Mouse (Mus musculus) cerebellum, adult 9-10 months (tissue): ENCODE data around the gene Gm17324.
"Not testable (repeated sequence)": the region's sequence is repeated elsewhere in the genome, so short reads cannot be mapped to it uniquely, and the experiment has no call there.

Experiments used
- DNase-seq: peaks from one replicate; pipeline ENCODE4 v3.0.0; 2022

Gm17324 gene

DNA sequence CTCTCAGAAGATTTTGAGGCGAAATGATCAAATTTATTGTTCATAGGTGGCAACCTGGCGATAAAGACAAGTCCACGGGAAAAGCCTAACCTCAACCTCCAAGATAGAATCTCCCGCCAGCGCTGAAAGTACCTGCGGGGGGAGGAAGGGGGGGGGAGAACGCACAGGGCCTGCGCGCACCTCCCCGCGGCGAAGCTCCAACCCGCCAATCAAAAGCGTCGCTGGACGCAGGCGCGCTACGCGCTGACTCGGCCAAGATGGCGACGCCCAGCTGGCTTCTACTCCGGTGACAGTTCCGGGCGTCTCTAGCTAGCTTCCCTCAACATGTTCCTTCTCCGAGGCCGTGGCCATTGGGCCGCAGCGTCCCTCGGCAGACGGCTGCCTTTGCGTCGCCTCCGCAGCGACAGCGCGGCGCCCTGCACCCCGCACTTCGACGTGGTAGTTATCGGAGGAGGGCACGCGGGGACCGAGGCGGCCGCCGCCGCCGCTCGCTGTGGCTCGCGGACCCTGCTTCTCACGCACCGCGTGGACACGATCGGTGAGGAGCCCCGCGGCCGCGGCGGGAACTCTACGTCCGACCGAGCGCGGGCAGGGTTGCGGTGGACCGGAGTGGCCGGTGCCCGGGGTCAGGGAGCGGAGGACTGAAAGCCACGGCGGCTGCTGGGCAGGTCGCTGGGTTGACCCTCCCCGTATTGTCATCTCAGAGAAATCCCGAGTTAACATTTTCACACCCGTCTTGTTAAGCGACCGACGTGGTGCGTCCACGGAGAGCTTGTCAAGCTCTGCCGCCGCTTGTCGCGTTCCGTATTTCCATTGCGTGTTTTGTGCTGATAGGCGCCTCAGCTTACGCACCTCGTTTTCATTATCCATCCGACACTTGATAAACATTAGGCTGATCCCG is at the start of gene Gm17324, which contains the start of gene Mto1:
Gene Gm17324, minus strand, starts transcription at position 814 of the 901 bp plus-strand sequence.
Gene Mto1, plus strand, starts transcription at position 236 of the 901 bp plus-strand sequence.
- DNase-seq: peak; percentile 86

- no peak for DNase-seq
Observed at GRCm38 (mm10) chr9:78493171-78493570, 44.6 kb upstream of the Gm17324 start.

DNA sequence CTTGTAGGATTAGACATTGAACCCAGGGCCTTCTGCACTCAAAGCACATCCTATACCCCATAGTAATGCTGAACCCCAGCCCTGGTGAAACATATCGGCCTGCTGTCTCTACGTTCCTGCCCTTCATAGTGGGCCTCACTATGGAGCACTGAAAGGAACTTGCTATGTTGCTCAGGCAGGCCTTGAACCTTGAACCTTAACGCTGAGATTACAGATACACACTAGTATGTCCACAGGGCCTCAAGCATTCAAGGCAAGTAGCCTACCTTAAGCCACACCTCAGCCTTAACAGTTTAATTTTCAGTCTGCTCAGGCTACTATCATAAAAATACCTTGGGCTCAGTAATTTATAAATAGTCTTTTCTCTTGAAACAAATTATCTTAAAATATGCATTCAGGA is 43.7 kb upstream of the Gm17324 start:
- DNase-seq: no peak

DNA sequence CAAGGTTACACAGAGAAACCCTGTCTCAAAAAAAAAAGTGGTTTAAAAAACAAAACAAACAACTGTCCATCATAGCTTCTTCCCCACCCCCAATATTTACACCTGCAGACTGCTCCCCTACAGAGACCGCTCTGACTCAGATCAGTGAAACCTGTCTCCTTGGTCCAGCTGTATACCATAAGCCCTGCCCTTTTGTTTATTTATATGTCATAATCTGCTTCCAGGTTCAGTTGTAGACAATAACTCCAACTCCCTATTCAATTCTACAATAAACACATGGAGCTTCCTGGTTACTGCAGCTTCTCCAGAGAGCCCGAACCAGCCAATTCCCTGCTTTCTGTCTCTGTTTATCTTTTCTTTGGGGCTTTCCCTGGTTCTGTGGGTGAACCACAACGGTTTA is 42.6 kb upstream of the Gm17324 start:
- no peak for DNase-seq

DNA sequence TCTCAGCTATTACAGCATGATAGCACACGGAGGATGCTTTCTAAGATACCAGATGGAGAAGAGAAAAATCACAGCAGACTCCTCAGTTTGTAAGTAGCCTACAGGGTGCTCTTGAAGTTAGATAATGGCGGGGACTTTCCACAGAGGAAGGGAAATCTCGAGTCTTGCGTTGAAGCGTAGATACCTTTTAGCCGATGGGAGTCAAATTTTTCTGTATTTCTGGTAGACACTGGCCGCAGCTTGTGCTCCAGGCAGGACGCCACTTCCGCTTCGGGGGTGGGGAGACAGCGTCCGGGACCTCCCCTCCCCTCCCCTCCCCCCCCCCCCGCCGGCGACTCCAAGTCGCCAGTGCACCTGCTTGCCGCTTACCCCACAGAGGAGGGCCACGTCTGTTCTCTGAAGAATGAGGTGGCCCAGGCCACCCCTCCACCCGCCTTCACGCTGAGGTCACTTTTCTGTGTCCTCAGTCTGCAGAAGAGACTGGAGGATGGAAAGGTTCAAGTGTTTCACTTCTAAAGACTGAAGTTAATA is 40.4 kb upstream of the Gm17324 start, which contains the start of gene Eef1a1:
Gene Eef1a1, minus strand, starts transcription at position 262 of the 531 bp plus-strand sequence.
- DNase-seq: peak; percentile 52

DNA sequence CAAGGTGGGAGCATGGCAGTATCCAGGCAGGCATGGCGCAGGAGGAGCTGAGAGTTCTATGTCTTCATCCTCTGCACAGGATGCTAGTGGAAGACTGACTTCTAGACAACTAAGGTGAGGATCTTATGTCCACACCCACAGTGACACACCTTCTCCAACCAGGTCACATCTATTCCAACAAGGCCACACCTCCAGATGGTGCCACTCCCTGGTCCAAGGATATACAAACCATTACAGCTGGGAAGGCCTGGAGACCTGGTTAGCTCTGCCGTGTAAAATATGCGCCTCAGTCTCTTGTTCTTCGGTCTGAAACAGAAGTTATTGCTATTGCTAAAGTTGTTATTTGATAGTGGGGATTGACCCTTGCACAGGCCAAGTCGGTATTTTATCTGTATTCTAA is 39.4 kb upstream of the Gm17324 start:
- DNase-seq: not testable (repeated sequence)

- DNase-seq: no peak
Observed at GRCm38 (mm10) chr9:78484660-78485059, 36.1 kb upstream of the Gm17324 start.

GRCm38 (mm10) chr9:78482386-78482785 is 33.8 kb upstream of the Gm17324 start:
- no peak for DNase-seq

GRCm38 (mm10) chr9:78481423-78482331 is 33.1 kb upstream of the Gm17324 start:
- peak; percentile 97 for DNase-seq

DNA sequence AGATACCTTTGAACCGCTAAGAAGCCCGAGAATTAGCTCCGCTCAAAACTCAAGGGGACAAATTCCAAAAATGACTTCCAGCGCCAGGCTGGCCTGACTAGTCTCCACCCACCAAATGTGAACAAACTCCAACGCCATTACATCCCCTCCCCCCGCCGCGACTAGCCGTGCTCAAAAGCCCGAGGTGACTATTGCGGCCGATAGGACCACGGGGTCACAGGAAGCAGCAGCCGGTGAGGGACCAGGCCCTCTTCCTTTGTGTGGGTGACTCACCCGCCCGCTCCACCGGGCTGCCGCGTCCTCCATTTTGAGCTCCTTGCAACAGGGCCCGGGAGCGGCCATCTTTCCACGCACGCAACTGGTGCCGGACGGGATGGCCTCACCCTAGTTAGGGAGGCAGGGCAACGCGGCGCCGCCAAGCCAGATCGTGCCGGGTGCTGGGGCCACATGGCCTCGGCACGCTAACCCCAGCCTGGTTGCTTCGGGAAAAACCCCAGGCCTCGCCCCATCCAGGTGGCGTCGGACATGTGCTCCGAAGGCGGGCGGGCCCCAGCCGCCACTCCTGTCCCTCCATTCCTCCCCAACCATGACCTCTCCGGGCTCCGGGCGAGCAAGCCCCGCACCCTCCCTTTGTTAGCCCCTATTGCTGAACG is 32.2 kb upstream of the Gm17324 start:
- DNase-seq: peak; percentile 77

DNA sequence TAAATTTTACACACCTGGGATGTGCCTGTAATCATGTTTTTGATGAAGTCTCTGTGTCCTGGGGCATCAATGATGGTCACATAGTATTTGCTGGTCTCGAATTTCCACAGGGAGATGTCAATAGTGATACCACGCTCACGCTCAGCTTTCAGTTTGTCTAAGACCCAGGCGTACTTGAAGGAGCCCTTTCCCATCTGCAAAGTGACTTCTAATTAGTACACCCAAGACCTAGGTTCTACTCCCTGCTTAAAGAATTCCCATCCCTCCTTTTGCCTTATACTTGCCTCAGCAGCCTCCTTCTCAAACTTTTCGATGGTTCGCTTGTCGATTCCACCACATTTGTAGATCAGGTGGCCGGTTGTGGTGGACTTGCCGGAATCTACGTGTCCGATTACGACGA is 31.6 kb upstream of the Gm17324 start:
- not testable (repeated sequence) for DNase-seq

GRCm38 (mm10) chr9:78479308-78479707 is 30.7 kb upstream of the Gm17324 start:
- not testable (repeated sequence) for DNase-seq

DNA sequence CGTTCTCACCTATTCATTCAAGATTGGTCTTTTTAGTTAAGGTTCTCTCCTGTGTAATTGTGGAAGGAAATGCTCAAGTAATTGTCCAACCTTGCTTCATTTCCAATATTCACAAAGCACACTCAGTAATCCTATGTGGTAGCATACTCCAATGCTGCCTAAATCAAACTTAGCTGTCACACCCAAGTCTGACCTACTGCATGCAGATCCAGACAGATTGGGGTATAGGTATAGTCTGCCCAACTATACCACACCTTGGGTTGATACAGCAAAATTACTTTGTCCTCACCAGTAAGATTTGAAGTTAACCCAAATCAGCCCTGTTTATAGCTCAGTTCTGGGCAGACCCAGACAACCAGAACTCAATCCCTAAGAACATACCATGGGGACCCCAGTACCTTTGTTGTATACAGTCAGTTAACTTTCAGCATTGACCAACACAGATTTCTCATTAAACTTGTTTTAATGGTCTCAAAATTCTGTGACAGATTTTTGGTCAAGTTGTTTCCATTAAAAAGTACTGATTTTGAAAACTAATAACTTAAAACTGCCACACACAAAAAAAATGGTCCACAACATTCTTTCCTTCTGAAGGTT is 29.5 kb upstream of the Gm17324 start:
- DNase-seq: not testable (repeated sequence)

GRCm38 (mm10) chr9:78477021-78477551 is 28.5 kb upstream of the Gm17324 start:
- peak; percentile 64 for DNase-seq

GRCm38 (mm10) chr9:78476531-78477020 is 28.0 kb upstream of the Gm17324 start:
- DNase-seq: no peak

DNA sequence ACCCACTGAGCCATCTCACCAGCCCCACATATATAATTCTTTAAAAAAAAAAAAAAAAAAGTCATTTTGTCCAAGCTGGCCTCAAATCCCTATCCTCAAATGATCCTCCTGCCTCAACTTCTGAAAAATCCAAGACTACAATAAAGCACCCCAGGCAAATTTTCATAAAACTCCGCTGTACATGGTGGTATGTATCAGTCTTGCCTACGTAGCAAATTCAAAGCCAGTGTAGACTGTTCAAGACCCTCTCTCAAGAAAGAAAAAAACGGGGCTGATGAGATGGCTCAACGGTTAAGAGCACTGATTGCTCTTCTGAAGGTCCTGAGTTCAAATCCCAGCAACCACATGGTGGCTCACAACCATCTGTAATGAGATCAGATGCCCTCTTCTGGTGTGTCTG is 27.3 kb upstream of the Gm17324 start:
- DNase-seq: no peak

DNA sequence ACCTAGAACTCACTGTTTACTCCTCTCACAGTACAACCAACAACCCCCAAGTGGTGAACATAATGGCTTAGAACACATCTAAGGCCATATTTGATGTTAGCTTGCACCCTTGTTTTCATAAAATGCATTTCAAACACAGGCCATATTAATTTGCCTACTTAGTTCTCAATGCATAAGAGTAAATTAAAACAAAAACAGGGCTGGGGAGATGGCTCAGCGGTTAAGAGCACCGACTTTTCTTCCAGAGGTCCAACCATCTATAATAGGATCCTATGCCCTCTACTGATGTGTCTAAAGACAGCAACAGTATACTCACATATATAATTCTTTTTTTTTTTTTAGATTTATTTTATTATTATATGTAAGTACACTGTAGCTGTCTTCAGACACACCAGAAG is 26.8 kb upstream of the Gm17324 start:
- DNase-seq: no peak

GRCm38 (mm10) chr9:78474771-78475382 is 26.3 kb upstream of the Gm17324 start:
- DNase-seq: no peak

DNA sequence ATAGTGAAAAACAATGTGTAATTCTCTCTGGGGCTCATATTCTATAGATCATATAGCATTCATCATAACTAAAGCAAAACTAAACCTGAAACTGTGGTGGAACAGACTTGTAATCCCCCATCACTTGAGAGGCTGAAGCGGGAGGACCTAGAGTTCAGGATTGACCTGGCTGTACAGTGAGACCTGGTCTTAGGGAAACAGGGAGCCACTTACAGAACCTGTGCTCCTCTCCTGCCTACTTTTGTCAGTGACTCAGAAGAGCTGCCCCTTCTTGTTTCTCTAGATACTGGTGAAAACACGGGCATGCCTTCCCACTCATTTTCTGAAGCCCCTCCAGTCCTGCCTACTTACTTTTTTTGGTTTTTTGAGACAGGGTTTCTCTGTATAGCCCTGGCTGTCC is 25.7 kb upstream of the Gm17324 start:
- DNase-seq: no peak

GRCm38 (mm10) chr9:78473588-78473987 is 25.0 kb upstream of the Gm17324 start:
- no peak for DNase-seq

DNA sequence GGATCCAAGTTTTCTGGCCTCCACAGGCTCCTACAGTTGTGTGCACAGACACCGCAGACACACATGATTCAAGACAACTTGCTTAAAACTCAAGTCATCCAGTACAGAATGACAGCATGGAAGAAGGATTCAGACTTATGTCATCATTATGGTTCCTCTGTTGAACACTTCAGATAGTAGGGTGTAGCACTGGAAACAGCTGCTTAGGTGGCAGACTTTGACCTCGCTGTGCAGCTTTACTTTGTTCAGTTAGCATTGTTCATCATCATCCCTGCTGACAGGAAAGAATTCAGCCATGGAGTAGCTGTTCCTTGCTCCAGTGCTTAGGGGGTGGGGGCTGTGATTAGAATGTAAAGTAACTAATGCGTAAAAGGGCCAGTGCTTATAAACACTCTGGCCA is 17.1 kb upstream of the Gm17324 start:
- DNase-seq: no peak
